Mouse (Mus musculus): ENCODE measurements around the gene Gm11060. TPM values are rescaled to one million over a fixed set of nuclear protein-coding genes. Genes with fewer than 3 reads are reported as not detected.
A peak's percentile ranks its signal among the peaks of the same experiment; 100 is the strongest.

The Gm11060 gene
- polyA plus RNA-seq, 1 experiment from 2014 or later = not detected

- no peak for ATAC-seq (replicated peaks)
- Histone ChIP-seq H3K27ac (no peak overlapping the region), H3K36me3 (replicated peaks) (no peaks in the 10 kb centered on the region), H3K4me2 (no peak overlapping the region), H3K4me1 (peaks cover 13% of the 10 kb centered on the region; the same call in 1 of the 2 replicates), H3K27me3 (replicated peaks) (peaks cover 85% of the 10 kb centered on the region), H3K4me3 (no peak overlapping the region), H3K9ac (no peak overlapping the region), H3K9me3 (no peaks in the 10 kb centered on the region)
- WGBS = 1% methylated on average over 8 of the region's 8 CpGs
Observed at GRCm38 (mm10) chr2:105123431-105123830, 31.6 kb downstream of the Gm11060 start.

- ATAC-seq (replicated peaks) = no peak
- Histone ChIP-seq H3K36me3 (replicated peaks) (no peaks in the 10 kb centered on the region), H3K9me3 (no peaks in the 10 kb centered on the region), H3K4me1 (peaks cover 13% of the 10 kb centered on the region; the same call in 1 of the 2 replicates), H3K27me3 (replicated peaks) (peaks cover 85% of the 10 kb centered on the region), H3K4me2 (no peak overlapping the region), H3K9ac (no peak overlapping the region), H3K4me3 (no peak overlapping the region), H3K27ac (no peak overlapping the region)
- 1% methylated on average over 9 of the region's 9 CpGs for WGBS
Observed at GRCm38 (mm10) chr2:105123881-105124280, 32.1 kb downstream of the Gm11060 start.

DNA sequence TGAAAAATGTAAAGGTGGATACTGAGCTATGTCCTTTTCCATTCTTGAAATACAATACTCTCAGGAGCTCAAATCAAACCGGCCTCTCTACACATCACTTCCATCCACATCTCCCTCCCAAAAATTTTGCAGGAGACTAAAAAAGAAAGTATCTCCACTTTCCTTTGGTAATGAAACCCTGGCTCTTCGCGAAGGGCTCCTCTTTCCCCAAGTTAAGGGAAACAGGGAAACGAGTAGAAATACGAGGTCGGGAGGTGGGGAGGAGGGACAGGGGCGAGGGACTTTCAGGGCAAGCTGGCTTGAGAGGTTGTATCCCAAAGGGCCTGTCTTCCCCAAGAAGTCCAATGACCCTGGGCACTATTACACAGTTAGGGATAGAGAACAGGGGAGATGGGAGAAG is 32.6 kb downstream of the Gm11060 start:
- H3K9me3 ChIP-seq = no peaks in the 10 kb centered on the region
- H3K27ac ChIP-seq = no peak overlapping the region
- WGBS = under 1% methylated on average over 7 of the region's 7 CpGs
- no peak overlapping the region for H3K9ac ChIP-seq
- no peak overlapping the region for H3K4me3 ChIP-seq
- no peak for ATAC-seq (replicated peaks)
- H3K27me3 ChIP-seq (replicated peaks) = peaks cover 85% of the 10 kb centered on the region
- no peak overlapping the region for H3K4me2 ChIP-seq
- no peaks in the 10 kb centered on the region for H3K36me3 ChIP-seq (replicated peaks)
- peaks cover 13% of the 10 kb centered on the region; the same call in 1 of the 2 replicates for H3K4me1 ChIP-seq

DNA sequence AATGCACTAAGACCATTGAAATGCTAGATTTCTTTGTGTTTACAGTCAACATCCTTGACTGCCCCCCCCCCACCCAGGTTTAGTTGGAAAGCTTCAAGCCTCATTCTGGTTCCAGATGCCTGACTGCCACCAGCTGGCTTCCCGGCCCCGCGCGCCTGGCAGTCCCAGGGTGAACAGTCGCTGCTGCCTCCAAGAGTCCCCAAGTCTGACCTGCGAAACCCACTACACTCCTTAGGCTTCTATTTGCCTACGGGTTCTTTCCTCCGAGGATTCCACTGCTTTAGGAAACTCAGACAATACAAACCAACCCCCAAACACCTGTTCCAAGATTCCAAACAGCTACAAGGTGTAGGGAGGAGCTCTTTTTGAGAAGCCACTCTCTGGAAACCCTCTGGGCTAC is 33.4 kb downstream of the Gm11060 start:
- no peak for ATAC-seq (replicated peaks)
- 1% methylated on average over 8 of the region's 8 CpGs for WGBS
- H3K27me3 ChIP-seq (replicated peaks) = peaks cover 85% of the 10 kb centered on the region
- H3K4me1 ChIP-seq = peaks cover 13% of the 10 kb centered on the region; the same call in 1 of the 2 replicates
- H3K9ac ChIP-seq = no peak overlapping the region
- no peak overlapping the region for H3K27ac ChIP-seq
- H3K4me2 ChIP-seq = no peak overlapping the region
- no peak overlapping the region for H3K4me3 ChIP-seq
- H3K36me3 ChIP-seq (replicated peaks) = no peaks in the 10 kb centered on the region
- no peaks in the 10 kb centered on the region for H3K9me3 ChIP-seq

DNA sequence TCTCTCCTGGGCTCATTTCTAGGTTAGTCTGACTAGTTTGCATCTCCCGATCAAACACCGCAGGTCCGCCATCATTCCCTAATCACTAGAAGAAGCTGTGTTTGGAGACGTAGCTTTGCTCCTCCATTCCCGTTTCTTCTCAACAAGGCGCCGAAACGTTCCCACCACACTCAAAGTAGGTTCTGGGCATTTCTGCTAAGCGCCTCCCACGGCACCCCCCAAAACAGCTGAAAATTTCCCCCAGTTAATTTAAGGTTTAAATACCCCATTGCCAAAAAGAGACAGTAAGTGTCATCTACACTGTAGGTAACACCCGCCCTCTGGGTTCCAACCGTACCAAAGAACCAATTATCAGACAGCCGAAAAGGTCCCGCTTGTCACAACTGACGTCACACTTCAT is 33.8 kb downstream of the Gm11060 start:
- Histone ChIP-seq H3K4me2 (no peak overlapping the region), H3K9ac (no peak overlapping the region)
- 3% methylated on average over 15 of the region's 15 CpGs for WGBS

DNA sequence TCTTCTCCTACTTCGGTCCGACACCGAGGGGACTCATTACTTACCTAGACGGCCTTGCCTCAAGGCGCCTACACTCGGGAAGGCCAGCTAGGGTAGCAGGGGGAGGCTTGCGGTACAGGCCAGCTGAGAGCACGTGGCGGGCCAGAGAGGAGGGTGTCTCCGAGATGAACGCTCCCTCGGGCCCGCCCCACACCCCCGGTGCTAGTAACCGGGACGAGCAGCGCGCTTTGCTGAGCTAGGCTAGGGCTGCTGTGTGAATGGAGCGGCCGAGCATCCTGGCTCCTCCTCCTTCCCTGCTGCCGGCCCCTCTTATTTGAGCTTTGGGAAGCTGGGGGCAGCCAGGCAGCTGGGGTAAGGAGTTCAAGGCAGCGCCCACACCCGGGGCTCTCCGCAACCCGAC is 34.5 kb downstream of the Gm11060 start, which contains the start of gene Wt1:
TSS of gene Wt1 (plus strand) at position 251 of the 400 bp plus-strand sequence.
- H3K4me2 ChIP-seq = peak within 1 kb of the TSS; percentile 28
- peak; percentile 31 for ATAC-seq (replicated peaks)
- no peaks in the 10 kb centered on the region for H3K9me3 ChIP-seq
- no peak within 1 kb of the TSS for H3K27ac ChIP-seq
- H3K4me1 ChIP-seq = peaks cover 17% of the 10 kb centered on the region; the same call in 1 of the 2 replicates
- H3K4me3 ChIP-seq = peak within 1 kb of the TSS; percentile 5; the same call in 1 of the 2 replicates
- H3K36me3 ChIP-seq (replicated peaks) = no peaks in the 10 kb centered on the region
- no peak within 1 kb of the TSS for H3K9ac ChIP-seq
- H3K27me3 ChIP-seq (replicated peaks) = peaks cover 85% of the 10 kb centered on the region
- 1% methylated on average over 24 of the region's 25 CpGs for WGBS

More for the DNA sequence above, 33.8 kb downstream of the Gm11060 start:
- Histone ChIP-seq H3K4me1 (peaks cover 15% of the 10 kb centered on the region; the same call in 1 of the 2 replicates), H3K4me3 (no peak overlapping the region), H3K27me3 (replicated peaks) (peaks cover 85% of the 10 kb centered on the region), H3K27ac (no peak overlapping the region), H3K36me3 (replicated peaks) (no peaks in the 10 kb centered on the region), H3K9me3 (no peaks in the 10 kb centered on the region)
- ATAC-seq (replicated peaks) = no peak

DNA sequence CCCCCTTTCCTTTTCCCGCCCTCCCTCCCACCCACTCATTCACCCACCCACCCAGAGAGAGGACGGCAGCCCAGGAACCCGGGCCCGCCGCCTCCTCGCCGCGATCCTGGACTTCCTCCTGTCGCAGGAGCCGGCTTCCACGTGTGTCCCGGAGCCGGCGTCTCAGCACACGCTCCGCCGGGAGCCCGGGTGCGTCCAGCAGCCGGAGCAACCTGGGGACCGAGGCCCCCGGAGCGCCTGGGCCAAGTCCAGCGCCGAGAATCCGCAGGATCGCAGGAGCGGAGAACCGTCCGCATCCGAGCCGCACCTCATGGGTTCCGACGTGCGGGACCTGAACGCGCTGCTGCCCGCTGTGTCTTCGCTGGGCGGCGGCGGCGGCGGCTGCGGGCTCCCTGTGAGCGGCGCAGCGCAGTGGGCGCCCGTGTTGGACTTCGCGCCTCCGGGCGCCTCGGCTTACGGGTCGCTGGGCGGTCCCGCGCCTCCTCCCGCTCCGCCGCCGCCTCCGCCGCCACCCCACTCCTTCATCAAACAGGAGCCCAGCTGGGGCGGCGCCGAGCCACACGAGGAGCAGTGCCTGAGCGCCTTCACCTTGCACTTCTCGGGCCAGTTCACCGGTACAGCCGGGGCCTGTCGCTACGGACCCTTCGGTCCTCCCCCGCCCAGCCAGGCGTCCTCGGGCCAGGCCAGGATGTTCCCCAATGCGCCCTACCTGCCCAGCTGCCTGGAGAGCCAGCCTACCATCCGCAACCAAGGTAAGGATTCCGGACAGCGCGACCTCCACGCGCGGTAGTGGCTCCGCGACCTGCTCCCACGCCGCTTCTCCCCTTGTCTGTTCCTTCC is 35.1 kb downstream of the Gm11060 start:
- H3K27me3 ChIP-seq (replicated peaks) = peaks cover 86% of the 10 kb centered on the region
- ATAC-seq (replicated peaks) = peak; percentile 20; the same call in 1 of the 2 replicates
- H3K4me1 ChIP-seq = peaks cover 17% of the 10 kb centered on the region; the same call in 1 of the 2 replicates
- WGBS = under 1% methylated on average over 91 of the region's 92 CpGs
- H3K4me2 ChIP-seq = peak overlapping the region; percentile 28
- H3K9ac ChIP-seq = no peak overlapping the region
- no peaks in the 10 kb centered on the region for H3K36me3 ChIP-seq (replicated peaks)
- H3K9me3 ChIP-seq = no peaks in the 10 kb centered on the region
- H3K4me3 ChIP-seq = peak overlapping the region; percentile 5; the same call in 1 of the 2 replicates
- H3K27ac ChIP-seq = no peak overlapping the region

- peak; percentile 12; the same call in 1 of the 2 replicates for ATAC-seq (replicated peaks)
- 0 out of 2 replicates have a peak overlapping the region, but pooled peaks have one; percentile 28 for H3K4me2 ChIP-seq
- no peak overlapping the region for H3K9ac ChIP-seq
Observed at GRCm38 (mm10) chr2:105127531-105128480, 36.0 kb downstream of the Gm11060 start.

GRCm38 (mm10) chr2:105128564-105128963 is 36.7 kb downstream of the Gm11060 start:
- WGBS = 3% methylated on average over 12 of the region's 12 CpGs
- H3K4me1 ChIP-seq = peaks cover 13% of the 10 kb centered on the region; the same call in 1 of the 2 replicates
- H3K36me3 ChIP-seq (replicated peaks) = no peaks in the 10 kb centered on the region
- no peak for ATAC-seq (replicated peaks)
- no peak overlapping the region for H3K27ac ChIP-seq
- H3K9me3 ChIP-seq = no peaks in the 10 kb centered on the region
- no peak overlapping the region for H3K4me2 ChIP-seq
- H3K4me3 ChIP-seq = no peak overlapping the region
- H3K9ac ChIP-seq = no peak overlapping the region
- peaks cover 91% of the 10 kb centered on the region for H3K27me3 ChIP-seq (replicated peaks)

More at GRCm38 (mm10) chr2:105127531-105128480, 36.0 kb downstream of the Gm11060 start:
- WGBS = under 1% methylated on average over 52 of the region's 52 CpGs
- Histone ChIP-seq H3K27ac (no peak overlapping the region), H3K27me3 (replicated peaks) (peaks cover 86% of the 10 kb centered on the region), H3K4me3 (no peak overlapping the region), H3K36me3 (replicated peaks) (no peaks in the 10 kb centered on the region), H3K9me3 (no peaks in the 10 kb centered on the region), H3K4me1 (peaks cover 16% of the 10 kb centered on the region; the same call in 1 of the 2 replicates)

DNA sequence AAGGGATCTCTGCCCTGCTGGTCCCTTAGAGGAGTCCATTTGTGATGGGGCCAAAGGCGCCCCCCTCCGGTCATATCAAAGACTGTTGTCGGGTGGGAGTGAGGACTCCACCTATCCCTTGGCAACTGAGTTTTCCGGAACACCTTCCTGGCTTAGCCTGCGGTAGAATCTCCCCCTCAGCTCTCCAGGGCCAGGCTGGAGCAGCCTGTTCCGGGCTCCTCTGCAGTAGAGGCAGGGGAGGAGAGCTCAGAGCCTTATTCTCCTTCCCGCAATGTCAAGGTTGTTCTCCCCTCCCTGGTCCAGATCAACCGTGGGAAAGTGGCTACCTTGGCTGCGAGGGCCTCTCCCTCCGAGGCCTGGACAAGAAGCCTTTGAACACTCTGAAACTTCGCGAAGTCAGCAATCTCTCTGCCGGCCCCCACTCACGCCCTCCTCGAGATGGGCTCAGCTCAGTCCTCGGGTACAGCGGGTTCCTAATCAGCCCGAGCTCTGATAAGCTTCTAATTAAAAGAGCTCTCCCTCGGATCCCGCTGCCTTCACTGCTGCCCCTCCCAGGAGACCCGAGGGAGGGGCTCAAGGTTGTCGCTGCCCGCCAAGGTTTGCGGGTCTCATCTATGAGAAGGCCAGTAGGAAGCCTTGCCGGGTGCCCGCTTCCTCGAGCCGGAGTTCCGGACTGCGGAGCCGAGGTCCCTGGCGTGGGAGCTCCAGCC is 38.7 kb downstream of the Gm11060 start:
- no peak for ATAC-seq (replicated peaks)
- Histone ChIP-seq H3K9ac (no peak overlapping the region), H3K27me3 (replicated peaks) (peaks cover 91% of the 10 kb centered on the region), H3K4me3 (no peak overlapping the region), H3K27ac (no peak overlapping the region), H3K4me2 (no peak overlapping the region), H3K36me3 (replicated peaks) (no peaks in the 10 kb centered on the region), H3K4me1 (peaks cover 16% of the 10 kb centered on the region; the same call in 1 of the 2 replicates), H3K9me3 (no peaks in the 10 kb centered on the region)
- under 1% methylated on average over 32 of the region's 32 CpGs for WGBS

DNA sequence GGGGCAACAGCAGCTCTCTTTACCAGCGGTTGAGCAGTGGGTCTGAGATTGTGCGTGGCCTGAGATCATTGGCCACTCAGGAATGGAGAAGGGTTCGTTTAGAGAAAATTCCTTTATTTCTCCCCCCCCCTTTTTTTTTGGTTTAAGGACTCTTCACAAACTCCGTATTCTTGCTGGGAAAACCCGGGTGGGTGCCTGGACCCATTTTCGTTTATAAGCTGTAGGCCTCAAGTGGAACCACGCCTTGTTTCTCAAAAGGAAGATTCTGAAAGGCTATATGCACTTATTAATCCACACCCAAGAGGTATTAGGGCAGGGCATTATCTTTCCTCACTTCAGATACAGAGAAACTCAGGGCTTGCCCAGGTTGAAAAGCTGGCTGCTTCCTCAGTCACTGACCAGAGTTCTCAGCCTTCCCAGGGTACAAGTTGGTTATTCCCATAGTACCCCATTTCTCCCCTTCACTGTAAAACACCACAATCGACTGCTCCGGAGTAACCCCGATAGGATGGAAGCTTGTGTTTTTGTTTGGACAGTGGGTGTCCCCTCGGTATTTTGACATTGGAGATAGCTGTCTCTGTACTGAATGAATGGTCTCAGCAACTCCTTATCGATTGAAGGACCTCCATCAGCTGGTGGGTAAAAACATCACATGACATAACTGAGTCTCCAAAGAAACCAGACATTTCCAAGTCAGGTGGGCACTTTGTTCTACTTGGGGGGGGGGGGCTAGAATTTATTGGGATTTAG is 39.4 kb downstream of the Gm11060 start:
- H3K9me3 ChIP-seq = no peaks in the 10 kb centered on the region
- WGBS = 3% methylated on average over 12 of the region's 12 CpGs
- H3K4me1 ChIP-seq = peaks cover 16% of the 10 kb centered on the region; the same call in 1 of the 2 replicates
- H3K27ac ChIP-seq = no peak overlapping the region
- H3K4me2 ChIP-seq = no peak overlapping the region
- H3K27me3 ChIP-seq (replicated peaks) = peaks cover 91% of the 10 kb centered on the region
- H3K9ac ChIP-seq = no peak overlapping the region
- ATAC-seq (replicated peaks) = no peak
- H3K4me3 ChIP-seq = no peak overlapping the region
- no peaks in the 10 kb centered on the region for H3K36me3 ChIP-seq (replicated peaks)
